Mouse (Mus musculus) layer of hippocampus, postnatal 36 days (tissue): ENCODE data around the gene Col9a3. TPM values are rescaled to one million over a fixed set of nuclear protein-coding genes. Genes with fewer than 3 reads are reported as not detected.

Experiments
- DNase-seq, 2 experiments: peaks; one replicate each; pipeline ENCODE4 v3.0.0; 2022
- total RNA-seq, 2 experiments: library from RNA; stranded (reverse); gene quantifications; 2 replicates each; pipeline ENCODE4 v1.2.3; 2021

Col9a3 gene
- total RNA-seq, 2 experiments from 2014 or later, result 9.3 to 13.9 TPM

- no peak for DNase-seq
Observed at GRCm38 (mm10) chr2:180641576-180642554, 44.3 kb downstream of the Col9a3 start.

- DNase-seq, result no peak
Observed at GRCm38 (mm10) chr2:180642555-180643260, 45.1 kb downstream of the Col9a3 start, which contains the start of gene Tcfl5. TSS of gene Tcfl5 (minus strand) at chr2:180642708.

- DNase-seq, result no peak
Observed at GRCm38 (mm10) chr2:180643626-180644025, 46.0 kb downstream of the Col9a3 start.

GRCm38 (mm10) chr2:180646841-180647240 lies 49.3 kb downstream of the Col9a3 start:
- no peak for DNase-seq

GRCm38 (mm10) chr2:180654666-180655065 lies 57.1 kb downstream of the Col9a3 start:
- DNase-seq, result no peak

GRCm38 (mm10) chr2:180655150-180655549 lies 57.6 kb downstream of the Col9a3 start:
- no peak for DNase-seq

- peak; percentile 48 to 53 for DNase-seq
Observed at GRCm38 (mm10) chr2:180657394-180658013, 59.9 kb downstream of the Col9a3 start.

GRCm38 (mm10) chr2:180658381-180658780 lies 60.8 kb downstream of the Col9a3 start:
- DNase-seq, result no peak

- DNase-seq, result no peak
Observed at GRCm38 (mm10) chr2:180659353-180660150, 62.0 kb downstream of the Col9a3 start.

- DNase-seq, result no peak
Observed at GRCm38 (mm10) chr2:180660521-180660920, 62.9 kb downstream of the Col9a3 start.

- no peak for DNase-seq
Observed at GRCm38 (mm10) chr2:180662008-180662407, 64.4 kb downstream of the Col9a3 start.

Other genes with a start within 250 kb of the Col9a3 start
- gene Slco4a1, start 141.5 kb upstream of the Col9a3 start, total RNA-seq, result 1 to 10 TPM in 1 of 2 experiments, under 1 TPM in 1; 0.87 to 2.6 TPM
- gene Ntsr1, start 97.8 kb upstream of the Col9a3 start, total RNA-seq, result 1 to 10 TPM; 2.5 to 3.3 TPM
- 10 to 100 TPM; 20.1 to 21.9 TPM for gene Mrgbp, start 16.5 kb upstream of the Col9a3 start, total RNA-seq
- 10 to 100 TPM; 39.7 to 43.8 TPM for gene Ogfr, start 8.5 kb upstream of the Col9a3 start, total RNA-seq
- under 1 TPM; 0.32 to 0.35 TPM for gene Tcfl5, start 44.9 kb downstream of the Col9a3 start, total RNA-seq
- gene Dido1, start 112.2 kb downstream of the Col9a3 start, total RNA-seq, result 10 to 100 TPM; 52.2 to 61.1 TPM
- 10 to 100 TPM; 63.3 to 63.4 TPM for gene Gid8, start 112.3 kb downstream of the Col9a3 start, total RNA-seq
- under 1 TPM in 1 of 2 experiments, not detected in 1; 0.51 TPM for gene Slc17a9, start 127.5 kb downstream of the Col9a3 start, total RNA-seq
- not detected for gene Bhlhe23, start 179.1 kb downstream of the Col9a3 start, total RNA-seq